Mouse (Mus musculus) stomach, postnatal 0 days (tissue): ENCODE results near the gene Col4a3bp.

Experiments
- CTCF ChIP-seq: IDR thresholded peaks from 2 replicates; pipeline ENCODE4 v1.5.1; 2016; ENCODE audit warnings: antibody characterized with exemption, low read depth, mild to moderate bottlenecking, moderate library complexity
- EP300 ChIP-seq: optimal IDR thresholded peaks from 2 replicates; pipeline ENCODE3; 2016; ENCODE audit warnings: antibody characterized with exemption

DNA sequence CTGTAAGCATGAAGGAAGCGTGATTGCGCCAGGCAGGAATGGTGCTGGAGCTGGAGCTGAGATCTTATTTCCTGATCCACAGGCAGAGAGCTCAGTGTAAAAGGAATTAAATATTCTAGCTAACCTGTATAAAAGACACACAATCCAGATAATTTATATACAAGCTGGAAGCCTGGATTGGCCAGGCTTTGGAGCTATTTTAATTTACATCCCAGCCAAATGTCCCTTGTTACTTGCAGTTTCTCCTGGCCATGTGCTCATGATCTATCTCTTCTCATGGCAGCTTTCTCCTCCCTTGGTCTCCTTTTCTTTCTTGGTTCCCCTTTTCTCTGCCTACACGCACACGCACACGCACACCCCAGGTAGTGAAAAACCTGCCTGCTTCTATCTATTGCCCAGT is 44.1 kb downstream of the Col4a3bp start:
- no peak for TF ChIP-seq CTCF
- no peak for TF ChIP-seq EP300
